Mouse (Mus musculus) heart, adult 18-20 months (tissue): ENCODE measurements around the gene Capza3. TPM values are rescaled to one million over a fixed set of nuclear protein-coding genes. Genes with fewer than 3 reads are reported as not detected.

Experiments
- DNase-seq, 2 experiments: peaks; one replicate each; pipeline ENCODE4 v3.0.0; 2021 to 2022; ENCODE audit warnings: mixed read lengths in 1 of 2
- long read RNA-seq, 2 experiments: library from polyadenylated mRNA; stranded (forward); transcript quantifications; one replicate each; pipeline ENCODE4 v2.0.0; 2021
- total RNA-seq, 2 experiments: library from RNA; stranded (reverse); gene quantifications; 2 replicates each; pipeline ENCODE4 v1.2.3; 2021

The Capza3 gene
- not detected for total RNA-seq
- long read RNA-seq, experiment 1: 0 reads
- long read RNA-seq, experiment 2: 0 reads

DNA sequence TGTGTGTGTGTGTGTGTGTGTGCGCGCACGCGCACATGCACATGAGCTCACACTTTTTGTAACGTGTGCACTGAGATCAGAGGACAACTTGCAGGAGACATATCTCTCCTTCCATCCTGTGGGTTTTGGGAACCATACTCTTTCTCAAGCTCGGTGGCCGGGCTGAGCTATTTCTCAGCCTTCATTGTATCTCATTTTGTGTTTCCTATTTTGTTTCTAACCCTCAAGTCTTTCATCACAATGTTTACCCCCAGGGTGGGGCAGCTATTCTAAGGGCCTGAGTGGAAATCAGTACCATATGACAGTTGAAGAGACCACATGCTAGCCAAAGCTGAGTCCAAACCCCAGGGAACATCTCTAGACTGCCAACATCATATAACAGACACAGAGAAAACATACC lies at the start of gene Capza3:
TSS of gene Capza3 (plus strand) at position 301 of the 400 bp plus-strand sequence.
- DNase-seq: no peak

GRCm38 (mm10) chr6:140005181-140005580 lies 35.9 kb upstream of the Capza3 start:
- DNase-seq: no peak

DNA sequence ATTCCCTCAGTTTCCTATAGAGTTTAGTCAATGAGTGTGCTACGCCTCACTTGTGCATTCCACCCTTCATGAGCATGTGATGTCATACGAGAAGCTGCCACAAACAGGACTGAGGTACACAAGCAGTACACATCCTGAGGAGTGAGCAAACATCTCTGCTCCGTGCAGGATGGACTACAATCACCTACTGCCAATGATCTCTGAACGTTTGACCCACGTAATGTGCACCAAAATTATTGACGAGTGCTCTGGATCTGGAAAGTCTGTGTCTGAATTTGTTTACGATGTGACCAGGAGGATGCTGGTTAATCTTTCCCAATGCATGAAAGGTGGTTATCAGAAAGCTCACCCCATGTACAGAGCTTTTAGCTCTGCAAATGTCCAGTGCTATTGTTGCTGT lies 16.6 kb upstream of the Capza3 start:
- DNase-seq: no peak

GRCm38 (mm10) chr6:140041357-140041756 lies 305 bp downstream of the Capza3 start, which contains the start of gene Plcz1:
TSS of gene Plcz1 (minus strand) at chr6:140041457.
- no peak for DNase-seq

- peak; percentile 59 to 61 for DNase-seq
Observed at GRCm38 (mm10) chr6:140051476-140051875, 10.4 kb downstream of the Capza3 start.

DNA sequence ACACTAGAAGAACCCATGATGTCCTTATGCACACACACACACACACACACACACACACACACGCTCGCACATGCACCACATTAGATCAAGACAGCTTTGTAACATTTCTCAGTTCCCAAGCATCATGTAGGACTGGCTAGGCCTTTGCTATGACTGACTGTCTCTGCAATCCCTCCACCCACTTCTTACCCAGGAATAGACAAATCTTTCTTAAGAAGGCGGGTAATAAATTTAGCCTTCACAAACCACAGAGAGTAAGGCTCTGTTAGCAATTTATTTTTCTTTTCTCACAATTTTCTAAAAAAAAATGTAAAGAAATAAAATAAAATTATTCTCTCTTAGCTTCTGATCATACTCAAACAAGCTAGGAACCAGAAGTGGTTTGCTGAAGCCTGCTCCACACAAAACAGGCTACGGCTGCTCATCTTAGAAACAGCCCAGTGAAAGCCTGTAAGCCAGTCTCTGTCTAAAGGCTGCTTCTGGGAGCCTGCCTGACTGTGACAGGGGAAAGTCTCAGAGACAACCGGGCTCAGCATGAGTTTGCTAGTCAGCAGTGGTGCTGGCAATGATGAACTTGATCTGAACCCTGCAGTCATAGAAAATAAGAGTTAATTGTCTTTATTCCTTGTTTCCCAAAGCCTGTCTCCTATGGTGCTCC lies 13.3 kb downstream of the Capza3 start:
- DNase-seq: no peak

GRCm38 (mm10) chr6:140069177-140069576 lies 28.1 kb downstream of the Capza3 start:
- no peak for DNase-seq

DNA sequence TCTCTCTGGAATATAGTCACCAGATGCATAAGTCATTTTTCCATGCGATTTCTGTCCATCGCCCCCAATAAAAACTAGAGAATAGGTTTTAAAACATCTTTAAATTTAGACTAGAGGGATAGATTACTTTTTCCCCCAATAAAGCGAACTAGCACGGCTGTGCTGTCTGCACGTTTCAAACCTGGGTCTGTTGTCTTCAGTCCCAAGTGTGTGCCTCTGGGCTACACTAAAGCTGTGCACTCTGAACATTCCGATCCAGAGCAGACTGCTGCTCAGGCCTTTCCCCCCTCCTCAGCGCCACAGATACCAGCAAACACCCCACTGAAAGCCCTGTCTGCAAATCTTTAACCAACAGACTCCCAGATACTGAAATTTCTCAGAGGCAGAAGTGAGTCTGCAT lies 39.9 kb downstream of the Capza3 start:
- no peak for DNase-seq

GRCm38 (mm10) chr6:140081739-140082138 lies 40.7 kb downstream of the Capza3 start:
- DNase-seq: no peak

DNA sequence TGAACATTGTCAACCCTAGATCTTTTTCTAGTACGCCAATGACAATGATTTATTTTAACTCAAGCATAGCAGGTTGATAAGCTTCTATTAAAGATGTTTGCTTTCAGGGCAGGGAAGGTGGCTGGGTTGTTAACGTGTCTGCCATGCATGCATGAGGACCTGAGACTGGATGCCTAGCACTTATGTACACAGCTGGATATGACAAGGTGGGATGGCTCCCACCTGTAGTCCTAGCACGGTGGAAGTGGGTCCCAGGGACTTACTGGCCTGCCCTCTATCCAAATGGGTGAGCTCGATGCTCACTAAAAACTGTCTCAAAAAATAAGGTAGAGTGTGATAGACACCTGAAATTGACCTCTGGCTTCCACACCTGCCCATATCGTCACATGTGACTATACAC lies 48.8 kb downstream of the Capza3 start:
- DNase-seq: no peak

Other genes starting within 250 kb of the Capza3 start
- gene Plcz1, start 205 bp downstream of the Capza3 start, total RNA-seq: not detected